Mouse (Mus musculus): ENCODE measurements around the gene Art3. TPM values are rescaled to one million over a fixed set of nuclear protein-coding genes. Genes with fewer than 3 reads are reported as not detected.

The Art3 gene
- polyA plus RNA-seq, 1 experiment: 0.39 TPM

- TF ChIP-seq USF1 (IDR thresholded peaks at IDR 0.05; ENCODE audit: low read depth): no peak
- TF ChIP-seq MYOG (IDR thresholded peaks at IDR 0.05; ENCODE audit: control insufficient read depth, extremely low read depth, insufficient read length): no peak
- TF ChIP-seq CTCF (IDR thresholded peaks at IDR 0.05; ENCODE audit: control insufficient read depth, insufficient read depth, insufficient read length): no peak
- TF ChIP-seq MAX (IDR thresholded peaks at IDR 0.05): no peak
- TF ChIP-seq CEBPB (IDR thresholded peaks at IDR 0.05; ENCODE audit: low read depth): no peak
- TF ChIP-seq FOSL1 (IDR thresholded peaks at IDR 0.05; ENCODE audit: insufficient read depth, low read length, poor library complexity, severe bottlenecking): no peak
- TF ChIP-seq MYOD1 (IDR thresholded peaks at IDR 0.05; ENCODE audit: control insufficient read depth, insufficient read length, low read depth): no peak
- Histone ChIP-seq H3K27me3 (ENCODE audit: control insufficient read depth, insufficient read depth, insufficient read length) (no peaks in the 10 kb centered on the region), H3K79me2 (ENCODE audit: control insufficient read depth, insufficient read depth) (no peaks in the 10 kb centered on the region), H3K36me3 (ENCODE audit: control insufficient read depth, insufficient read depth) (no peaks in the 10 kb centered on the region), H3K4me3 (ENCODE audit: insufficient read depth, poor library complexity, severe bottlenecking) (no peak overlapping the region), H3ac (ENCODE audit: control insufficient read depth, insufficient read length, low read depth) (no peak overlapping the region), H3K79me3 (ENCODE audit: low read depth) (no peaks in the 10 kb centered on the region)
These were observed 55.0 kb downstream of the Art3 start for GRCm38 (mm10) chr5:92386643-92387042.

DNA sequence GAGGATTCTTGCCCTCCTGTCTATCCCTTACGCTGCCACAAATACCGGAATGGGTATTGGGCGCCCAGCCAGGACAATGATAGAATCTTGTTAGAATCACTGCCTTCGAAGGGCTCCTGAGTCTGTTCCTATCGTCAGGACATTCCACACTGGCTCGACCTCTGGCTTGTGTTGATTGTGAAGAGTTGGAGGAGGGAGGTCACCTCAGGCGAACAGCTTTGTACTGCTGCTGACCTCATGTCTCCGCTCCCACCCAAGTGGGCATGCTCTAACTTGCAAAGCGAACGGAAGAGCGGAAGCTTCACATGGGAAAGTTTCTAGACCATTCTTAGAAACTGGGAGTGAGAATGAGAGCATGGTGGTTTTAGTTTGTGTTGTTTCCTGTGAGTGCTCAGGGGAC is 55.8 kb downstream of the Art3 start:
- Histone ChIP-seq H3K4me3 (ENCODE audit: insufficient read depth, poor library complexity, severe bottlenecking) (no peak overlapping the region), H3ac (ENCODE audit: control insufficient read depth, insufficient read length, low read depth) (no peak overlapping the region), H3K79me3 (ENCODE audit: low read depth) (no peaks in the 10 kb centered on the region), H3K27me3 (ENCODE audit: control insufficient read depth, insufficient read depth, insufficient read length) (no peaks in the 10 kb centered on the region), H3K36me3 (ENCODE audit: control insufficient read depth, insufficient read depth) (no peaks in the 10 kb centered on the region), H3K79me2 (ENCODE audit: control insufficient read depth, insufficient read depth) (no peaks in the 10 kb centered on the region)
- TF ChIP-seq FOSL1 (IDR thresholded peaks at IDR 0.05; ENCODE audit: insufficient read depth, low read length, poor library complexity, severe bottlenecking) (no peak), USF1 (IDR thresholded peaks at IDR 0.05; ENCODE audit: low read depth) (no peak), MYOG (IDR thresholded peaks at IDR 0.05; ENCODE audit: control insufficient read depth, extremely low read depth, insufficient read length) (no peak), CTCF (IDR thresholded peaks at IDR 0.05; ENCODE audit: control insufficient read depth, insufficient read depth, insufficient read length) (no peak), MAX (IDR thresholded peaks at IDR 0.05) (no peak), MYOD1 (IDR thresholded peaks at IDR 0.05; ENCODE audit: control insufficient read depth, insufficient read length, low read depth) (no peak), CEBPB (IDR thresholded peaks at IDR 0.05; ENCODE audit: low read depth) (no peak)

DNA sequence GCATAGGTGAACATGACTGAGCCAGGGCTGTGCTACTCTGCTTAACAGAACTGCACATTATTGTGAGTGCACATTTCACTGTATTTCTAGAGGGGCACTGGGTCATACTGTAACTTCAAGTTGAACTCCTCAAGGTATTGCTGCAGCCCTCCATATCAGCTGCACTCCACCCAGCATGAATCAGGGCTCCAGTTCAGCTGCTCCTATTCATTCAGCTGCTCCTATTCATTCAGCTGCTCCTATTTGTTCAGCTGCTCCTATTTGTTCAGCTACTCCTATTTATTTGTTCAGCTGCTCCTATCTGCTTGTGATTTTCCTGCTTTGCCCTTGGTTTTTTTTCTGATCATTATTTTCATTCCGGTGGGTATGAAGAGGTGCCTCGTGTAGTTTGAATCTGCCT is 58.4 kb downstream of the Art3 start:
- H3K27me3 ChIP-seq (ENCODE audit: control insufficient read depth, insufficient read depth, insufficient read length): no peaks in the 10 kb centered on the region
- no peaks in the 10 kb centered on the region for H3K79me3 ChIP-seq (ENCODE audit: low read depth)
- H3K79me2 ChIP-seq (ENCODE audit: control insufficient read depth, insufficient read depth): no peaks in the 10 kb centered on the region
- no peaks in the 10 kb centered on the region for H3K36me3 ChIP-seq (ENCODE audit: control insufficient read depth, insufficient read depth)
- H3ac ChIP-seq (ENCODE audit: control insufficient read depth, insufficient read length, low read depth): no peak overlapping the region
- TF ChIP-seq CTCF (IDR thresholded peaks at IDR 0.05; ENCODE audit: control insufficient read depth, insufficient read depth, insufficient read length) (no peak), MYOG (IDR thresholded peaks at IDR 0.05; ENCODE audit: control insufficient read depth, extremely low read depth, insufficient read length) (no peak), USF1 (IDR thresholded peaks at IDR 0.05; ENCODE audit: low read depth) (no peak), MYOD1 (IDR thresholded peaks at IDR 0.05; ENCODE audit: control insufficient read depth, insufficient read length, low read depth) (peak; percentile 95)
- H3K4me3 ChIP-seq (ENCODE audit: insufficient read depth, poor library complexity, severe bottlenecking): no peak overlapping the region

DNA sequence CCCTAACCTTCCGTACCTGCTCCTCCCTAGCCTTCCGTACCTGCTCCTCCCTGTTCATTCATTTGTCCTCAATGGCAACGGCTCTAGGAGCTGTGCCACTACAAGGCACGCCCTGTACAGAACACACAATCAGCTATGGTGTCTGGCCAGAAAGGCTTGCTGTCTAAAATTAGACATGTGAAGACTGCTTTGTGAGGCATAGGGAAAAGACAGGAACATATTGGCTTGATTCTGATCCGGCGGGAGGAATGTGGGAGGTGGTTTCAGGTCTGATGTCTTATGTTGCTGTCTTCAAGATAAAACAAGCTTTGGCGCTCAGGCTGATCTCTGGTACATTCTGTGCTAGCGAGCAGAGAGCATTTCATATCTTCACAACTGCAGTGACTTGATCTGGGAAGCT is 59.0 kb downstream of the Art3 start:
- H3K36me3 ChIP-seq (ENCODE audit: control insufficient read depth, insufficient read depth): no peaks in the 10 kb centered on the region
- no peaks in the 10 kb centered on the region for H3K79me3 ChIP-seq (ENCODE audit: low read depth)
- no peaks in the 10 kb centered on the region for H3K79me2 ChIP-seq (ENCODE audit: control insufficient read depth, insufficient read depth)
- no peaks in the 10 kb centered on the region for H3K27me3 ChIP-seq (ENCODE audit: control insufficient read depth, insufficient read depth, insufficient read length)
- TF ChIP-seq USF1 (IDR thresholded peaks at IDR 0.05; ENCODE audit: low read depth): no peak
- H3K4me3 ChIP-seq (ENCODE audit: insufficient read depth, poor library complexity, severe bottlenecking): no peak overlapping the region
- H3ac ChIP-seq (ENCODE audit: control insufficient read depth, insufficient read length, low read depth): no peak overlapping the region

GRCm38 (mm10) chr5:92392542-92392941 is 60.9 kb downstream of the Art3 start:
- Histone ChIP-seq H3K36me3 (ENCODE audit: control insufficient read depth, insufficient read depth) (no peaks in the 10 kb centered on the region), H3K79me2 (ENCODE audit: control insufficient read depth, insufficient read depth) (no peaks in the 10 kb centered on the region), H3K79me3 (ENCODE audit: low read depth) (no peaks in the 10 kb centered on the region), H3ac (ENCODE audit: control insufficient read depth, insufficient read length, low read depth) (no peak overlapping the region), H3K27me3 (ENCODE audit: control insufficient read depth, insufficient read depth, insufficient read length) (no peaks in the 10 kb centered on the region), H3K4me3 (ENCODE audit: insufficient read depth, poor library complexity, severe bottlenecking) (no peak overlapping the region)
- TF ChIP-seq CTCF (IDR thresholded peaks at IDR 0.05; ENCODE audit: control insufficient read depth, insufficient read depth, insufficient read length) (no peak), USF1 (IDR thresholded peaks at IDR 0.05; ENCODE audit: low read depth) (no peak), MYOG (IDR thresholded peaks at IDR 0.05; ENCODE audit: control insufficient read depth, extremely low read depth, insufficient read length) (no peak), MYOD1 (IDR thresholded peaks at IDR 0.05; ENCODE audit: control insufficient read depth, insufficient read length, low read depth) (no peak), MAX (IDR thresholded peaks at IDR 0.05) (no peak), CEBPB (IDR thresholded peaks at IDR 0.05; ENCODE audit: low read depth) (no peak), FOSL1 (IDR thresholded peaks at IDR 0.05; ENCODE audit: insufficient read depth, low read length, poor library complexity, severe bottlenecking) (no peak)

GRCm38 (mm10) chr5:92393863-92394262 is 62.2 kb downstream of the Art3 start:
- Histone ChIP-seq H3K27me3 (ENCODE audit: control insufficient read depth, insufficient read depth, insufficient read length) (no peaks in the 10 kb centered on the region), H3K4me3 (ENCODE audit: insufficient read depth, poor library complexity, severe bottlenecking) (no peak overlapping the region), H3ac (ENCODE audit: control insufficient read depth, insufficient read length, low read depth) (no peak overlapping the region), H3K36me3 (ENCODE audit: control insufficient read depth, insufficient read depth) (no peaks in the 10 kb centered on the region), H3K79me2 (ENCODE audit: control insufficient read depth, insufficient read depth) (no peaks in the 10 kb centered on the region), H3K79me3 (ENCODE audit: low read depth) (no peaks in the 10 kb centered on the region)
- TF ChIP-seq USF1 (IDR thresholded peaks at IDR 0.05; ENCODE audit: low read depth): no peak
- no peak for TF ChIP-seq FOSL1 (IDR thresholded peaks at IDR 0.05; ENCODE audit: insufficient read depth, low read length, poor library complexity, severe bottlenecking)
- no peak for TF ChIP-seq CTCF (IDR thresholded peaks at IDR 0.05; ENCODE audit: control insufficient read depth, insufficient read depth, insufficient read length)
- TF ChIP-seq MAX (IDR thresholded peaks at IDR 0.05): no peak
- no peak for TF ChIP-seq CEBPB (IDR thresholded peaks at IDR 0.05; ENCODE audit: low read depth)
- no peak for TF ChIP-seq MYOD1 (IDR thresholded peaks at IDR 0.05; ENCODE audit: control insufficient read depth, insufficient read length, low read depth)
- TF ChIP-seq MYOG (IDR thresholded peaks at IDR 0.05; ENCODE audit: control insufficient read depth, extremely low read depth, insufficient read length): no peak

Data from C2C12 (cell line).